Mouse (Mus musculus): ENCODE results near the gene Krt23. TPM values are rescaled to one million over a fixed set of nuclear protein-coding genes. Genes with fewer than 3 reads are reported as not detected.

Gene Krt23
- total RNA-seq (2023), result not detected

GRCm38 (mm10) chr11:99492733-99493573 is at the start of gene Krt23:
TSS of gene Krt23 (minus strand) at chr11:99493137.

GRCm38 (mm10) chr11:99521288-99521860 is 28.4 kb upstream of the Krt23 start, which contains the start of gene Krt39:
TSS of gene Krt39 (minus strand) at chr11:99521338.

GRCm38 (mm10) chr11:99437972-99438371 is 55.0 kb downstream of the Krt23 start, which contains the start of gene Krt20:
TSS of gene Krt20 (minus strand) at chr11:99438150.

Other genes with a start within 250 kb of the Krt23 start
- gene Krt222, start 249.1 kb downstream of the Krt23 start, total RNA-seq (2023), result 0.24 TPM
- gene Krt24, start 207.9 kb downstream of the Krt23 start, total RNA-seq (2023), result not detected
- gene Krt25, start 170.2 kb downstream of the Krt23 start, total RNA-seq (2023), result not detected
- gene Krt26, start 155.2 kb downstream of the Krt23 start, total RNA-seq (2023), result not detected
- gene Krt27, start 142.0 kb downstream of the Krt23 start, total RNA-seq (2023), result not detected
- not detected for gene Krt28, start 118.2 kb downstream of the Krt23 start, total RNA-seq (2023)
- 1.2 TPM for gene Krt10, start 103.8 kb downstream of the Krt23 start, total RNA-seq (2023)
- not detected for gene Krt12, start 70.9 kb downstream of the Krt23 start, total RNA-seq (2023)
- gene Krt20, start 55.0 kb downstream of the Krt23 start, total RNA-seq (2023), result not detected
- not detected for gene Krt39, start 28.2 kb upstream of the Krt23 start, total RNA-seq (2023)
- not detected for gene Krt40, start 50.0 kb upstream of the Krt23 start, total RNA-seq (2023)
- not detected for gene Krtap3-3, start 57.7 kb upstream of the Krt23 start, total RNA-seq (2023)
- not detected for gene Krtap3-2, start 63.7 kb upstream of the Krt23 start, total RNA-seq (2023)
- gene Gm11939, start 66.3 kb upstream of the Krt23 start, total RNA-seq (2023), result not detected
- not detected for gene Krtap3-1, start 73.5 kb upstream of the Krt23 start, total RNA-seq (2023)
- gene Krtap1-5, start 87.9 kb upstream of the Krt23 start, total RNA-seq (2023), result not detected
- not detected for gene Krtap1-4, start 90.5 kb upstream of the Krt23 start, total RNA-seq (2023)
- gene Krtap1-3, start 98.2 kb upstream of the Krt23 start, total RNA-seq (2023), result not detected
- gene Krtap9-3, start 105.0 kb upstream of the Krt23 start, total RNA-seq (2023), result not detected
- gene Gm11938, start 110.2 kb upstream of the Krt23 start, total RNA-seq (2023), result not detected
- not detected for gene Gm11937, start 117.1 kb upstream of the Krt23 start, total RNA-seq (2023)
- gene Krtap2-4, start 121.7 kb upstream of the Krt23 start, total RNA-seq (2023), result not detected
- gene Gm11562, start 127.3 kb upstream of the Krt23 start, total RNA-seq (2023), result not detected
- gene Krtap4-1, start 135.1 kb upstream of the Krt23 start, total RNA-seq (2023), result not detected
- gene Krtap4-2, start 141.9 kb upstream of the Krt23 start, total RNA-seq (2023), result not detected
- not detected for gene Krtap4-7, start 151.0 kb upstream of the Krt23 start, total RNA-seq (2023)
- not detected for gene Gm11555, start 157.1 kb upstream of the Krt23 start, total RNA-seq (2023)
- not detected for gene Gm11563, start 165.8 kb upstream of the Krt23 start, total RNA-seq (2023)
- not detected for gene Krtap4-6, start 172.8 kb upstream of the Krt23 start, total RNA-seq (2023)
- gene Gm14190, start 197.6 kb upstream of the Krt23 start, total RNA-seq (2023), result not detected
- not detected for gene Gm14180, start 241.2 kb upstream of the Krt23 start, total RNA-seq (2023)